Mouse (Mus musculus) liver, embryonic 14.5 days (tissue): Measurements from ENCODE around the gene Dlgap1. TPM values are rescaled to one million over a fixed set of nuclear protein-coding genes. Genes with fewer than 3 reads are reported as not detected.

Source experiments
- ATAC-seq: fragments of 200-750 bp; cut with Nextera tagmentation; 2 replicates; pipeline ENCODE4 v1.8.0; 2017; ENCODE audit warnings: moderate number of reproducible peaks, mild to moderate bottlenecking, moderate library complexity; ENCODE audit not compliant: insufficient read depth
- DNase-seq, 3 experiments: peaks; one replicate each; pipeline ENCODE4 v3.0.0-alpha.2; 2012 to 2013; ENCODE audit warnings: low read depth in 3 of 3, low spot score in 3 of 3
- H3K27ac ChIP-seq: fragments of 300-500 bp; sonication (generic); 2 replicates; pipeline ENCODE4 v1.5.1; 2014; ENCODE audit warnings: moderate library complexity, mild to moderate bottlenecking, control low read depth, inconsistent platforms
- H3K27me3 ChIP-seq: fragments of 300-500 bp; sonication (generic); 2 replicates; pipeline ENCODE4 v1.6.1; 2014; ENCODE audit warnings: mild to moderate bottlenecking, low read length, moderate library complexity; ENCODE audit not compliant: control insufficient read depth, insufficient read depth
- H3K36me3 ChIP-seq: fragments of 300-500 bp; sonication (generic); replicated peaks from 2 replicates; pipeline ENCODE4 v1.6.1; 2014; ENCODE audit warnings: low read depth; ENCODE audit not compliant: control insufficient read depth, insufficient read depth
- H3K4me1 ChIP-seq, 2 experiments: fragments of 200-500 bp in 1 of 2; fragments of 300-500 bp in 1 of 2; sonication (generic) in 1 of 2; replicated peaks; 2 replicates each; pipeline ENCODE4 v1.6.1; 2012 to 2014; ENCODE audit warnings: antibody characterized with exemption in 1 of 2, inconsistent platforms in 1 of 2, low read length in 1 of 2; ENCODE audit not compliant: control insufficient read depth in 2 of 2, insufficient read depth in 2 of 2
- H3K4me2 ChIP-seq: fragments of 300-500 bp; sonication (generic); 2 replicates; pipeline ENCODE4 v1.6.1; 2014; ENCODE audit warnings: low read depth, mild to moderate bottlenecking, control low read depth, moderate library complexity
- H3K4me3 ChIP-seq, 2 experiments: fragments of 200-500 bp in 1 of 2; fragments of 300-500 bp in 1 of 2; sonication (generic) in 1 of 2; 2 replicates each; pipeline ENCODE4 v1.5.1; 2012 to 2014; ENCODE audit warnings: low read depth in 2 of 2, low read length in 2 of 2, mild to moderate bottlenecking in 2 of 2, control low read depth in 1 of 2, inconsistent platforms in 1 of 2, moderate library complexity in 1 of 2; ENCODE audit not compliant: insufficient read depth in 1 of 2
- H3K9ac ChIP-seq: fragments of 300-500 bp; sonication (generic); replicated peaks from 2 replicates; pipeline ENCODE4 v1.6.1; 2014; ENCODE audit warnings: mild to moderate bottlenecking, control low read depth, moderate library complexity
- H3K9me3 ChIP-seq: fragments of 300-500 bp; sonication (generic); 2 replicates; pipeline ENCODE4 v1.6.1; 2016; ENCODE audit warnings: low read length, mixed read lengths; ENCODE audit not compliant: control insufficient read depth
- CTCF ChIP-seq: IDR thresholded peaks from 2 replicates; pipeline ENCODE4 v1.5.1; 2016; ENCODE audit warnings: antibody characterized with exemption, low read depth, control low read depth
- EP300 ChIP-seq: IDR thresholded peaks from 2 replicates; pipeline ENCODE4 v1.6.1; 2016; ENCODE audit warnings: antibody characterized with exemption, low read depth
- WGBS: fragments of 180-500 bp; shearing (Covaris S2); extraction: QIAGEN DNeasy Blood & Tissue Kit; methylation state at CpG from one replicate; pipeline ENCODE4 v1.1.7; 2014; ENCODE audit not compliant: insufficient replicate concordance; 5-methylcytosine and 5-hydroxymethylcytosine counted together
- polyA plus RNA-seq, 2 experiments: library from polyadenylated mRNA; depleted of rRNA in 1 of 2; stranded (reverse) in 1 of 2; unstranded in 1 of 2; fragments of >200 nt; fragmentation: Nextera tagmentation in 1 of 2; extraction: Ambion mirVana in 1 of 2; gene quantifications; 2 replicates each; pipeline versions ENCODE4 v1.2.1 to v1.2.3; 2012 to 2014

Dlgap1 gene
- polyA plus RNA-seq, 2 experiments: 0.01 TPM; not detected in 1

DNA sequence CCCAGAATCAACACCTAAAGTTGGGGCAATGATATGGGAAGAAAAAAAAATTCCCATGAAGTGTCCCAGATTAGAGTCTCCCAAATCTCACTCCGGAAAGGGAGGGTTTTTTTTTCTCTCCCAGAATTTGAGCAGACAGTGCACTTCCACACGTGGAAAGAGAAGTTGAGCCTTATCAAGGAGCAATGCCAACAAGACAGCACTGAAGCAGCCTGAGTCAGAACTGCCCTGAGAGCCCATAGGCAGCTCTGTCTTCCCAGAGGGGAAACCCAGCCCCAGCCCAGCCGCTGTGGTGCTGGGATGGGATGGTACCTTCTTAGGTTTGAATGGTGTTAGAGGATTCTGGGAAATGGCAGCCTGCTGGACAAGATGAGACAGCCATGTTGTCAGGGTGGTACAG lies 753.3 kb downstream of the Dlgap1 start:
- H3K27ac ChIP-seq: no peak overlapping the region
- no peak overlapping the region for H3K4me3 ChIP-seq
- H3K27me3 ChIP-seq: no peaks in the 10 kb centered on the region
- no peak overlapping the region for H3K4me2 ChIP-seq
- H3K9me3 ChIP-seq: no peaks in the 10 kb centered on the region
- 53% methylated on average over 3 of the region's 3 CpGs for WGBS
- TF ChIP-seq EP300 (no peak), CTCF (no peak)
- ATAC-seq: no peak
- H3K4me1 ChIP-seq: no peaks in the 10 kb centered on the region
- no peak for DNase-seq
- H3K9ac ChIP-seq: no peak overlapping the region
- no peaks in the 10 kb centered on the region for H3K36me3 ChIP-seq

DNA sequence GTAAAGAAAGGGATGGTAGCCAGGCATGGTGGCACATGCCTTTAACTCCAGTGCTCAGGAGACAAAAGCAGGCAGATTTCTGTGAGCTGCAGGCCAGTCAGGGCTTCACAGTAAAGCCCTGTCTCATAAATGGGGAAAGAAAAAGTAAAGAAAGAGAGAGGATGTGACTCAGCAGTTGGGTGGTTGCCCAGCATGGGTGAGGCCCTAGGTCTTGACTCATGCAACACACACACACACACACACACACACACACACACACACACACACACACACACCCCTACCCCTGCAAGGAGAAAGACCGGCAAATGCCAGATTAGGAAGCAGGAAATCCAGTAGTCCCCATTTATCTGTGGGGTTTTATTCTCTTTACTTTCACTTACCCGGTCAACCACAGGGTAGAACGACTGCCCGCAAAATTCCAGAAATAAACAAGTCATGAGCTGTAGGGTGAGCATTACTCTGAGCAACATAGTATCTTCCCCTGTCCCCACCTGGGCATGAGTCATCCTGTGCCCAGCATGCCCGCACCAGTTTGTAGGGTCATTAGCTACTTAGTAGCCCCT lies 759.9 kb downstream of the Dlgap1 start:
- ATAC-seq (no peak), DNase-seq (no peak)
- Histone ChIP-seq H3K4me3 (no peak overlapping the region), H3K4me1 (no peaks in the 10 kb centered on the region; a peak in 1 of 4 replicates), H3K36me3 (no peaks in the 10 kb centered on the region), H3K9me3 (no peaks in the 10 kb centered on the region), H3K9ac (no peak overlapping the region), H3K27ac (no peak overlapping the region), H3K4me2 (no peak overlapping the region), H3K27me3 (no peaks in the 10 kb centered on the region)
- no peak for TF ChIP-seq CTCF
- no peak for TF ChIP-seq EP300
- WGBS: 44% methylated on average over 5 of the region's 5 CpGs

DNA sequence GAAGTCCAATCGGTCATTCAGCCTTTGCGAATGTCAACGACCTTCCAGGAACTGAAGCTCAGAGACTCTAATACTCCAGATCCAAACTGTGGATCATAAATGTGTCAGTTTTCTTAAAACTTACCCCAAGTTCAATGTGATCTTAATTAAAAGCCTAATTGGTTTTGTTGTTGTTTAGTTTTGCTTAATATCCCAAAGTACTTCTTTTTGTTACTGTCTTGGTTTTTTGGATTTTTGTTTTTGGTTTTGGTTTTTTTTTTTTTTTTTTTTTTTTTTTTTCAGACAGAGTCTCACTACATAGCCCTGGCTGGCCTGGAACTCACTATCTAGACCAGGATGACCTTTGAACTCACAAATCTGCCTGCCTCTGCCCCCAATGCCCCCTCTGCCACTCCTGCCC lies 765.9 kb downstream of the Dlgap1 start:
- no peak overlapping the region for H3K4me3 ChIP-seq
- no peak overlapping the region for H3K4me2 ChIP-seq
- WGBS: 69% methylated on average over 3 of the region's 3 CpGs
- no peak for DNase-seq
- H3K4me1 ChIP-seq: no peaks in the 10 kb centered on the region
- ATAC-seq: no peak
- H3K27me3 ChIP-seq: no peaks in the 10 kb centered on the region
- TF ChIP-seq EP300: no peak
- TF ChIP-seq CTCF: no peak
- H3K9ac ChIP-seq: no peak overlapping the region
- no peak overlapping the region for H3K27ac ChIP-seq
- H3K36me3 ChIP-seq: no peaks in the 10 kb centered on the region
- H3K9me3 ChIP-seq: no peaks in the 10 kb centered on the region

DNA sequence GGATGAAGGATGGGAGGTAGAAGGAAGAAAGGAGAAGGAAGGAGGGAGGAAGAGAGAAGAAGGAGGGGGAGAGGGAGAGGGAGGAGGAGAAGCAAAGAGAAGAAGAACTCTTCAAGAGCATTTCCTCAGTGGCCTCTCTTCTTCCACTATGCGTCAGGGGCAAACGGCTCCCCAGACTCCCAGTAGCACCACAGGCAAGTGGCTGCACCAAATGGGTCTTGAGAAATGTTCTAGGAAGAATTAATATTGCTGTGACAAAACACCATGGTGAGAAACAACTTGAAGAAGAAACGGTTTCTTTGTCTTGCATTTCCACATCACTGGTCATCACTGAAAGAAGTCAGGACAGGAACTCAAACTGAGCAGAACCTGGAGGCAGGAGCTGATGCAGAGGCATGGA lies 766.5 kb downstream of the Dlgap1 start:
- H3K36me3 ChIP-seq: no peaks in the 10 kb centered on the region
- no peak overlapping the region for H3K4me3 ChIP-seq
- no peak overlapping the region for H3K9ac ChIP-seq
- WGBS: 38% methylated on average over 3 of the region's 3 CpGs
- H3K4me1 ChIP-seq: no peaks in the 10 kb centered on the region
- no peak for ATAC-seq
- H3K9me3 ChIP-seq: no peaks in the 10 kb centered on the region
- no peak for DNase-seq
- H3K4me2 ChIP-seq: no peak overlapping the region
- H3K27me3 ChIP-seq: no peaks in the 10 kb centered on the region
- H3K27ac ChIP-seq: no peak overlapping the region
- no peak for TF ChIP-seq CTCF

DNA sequence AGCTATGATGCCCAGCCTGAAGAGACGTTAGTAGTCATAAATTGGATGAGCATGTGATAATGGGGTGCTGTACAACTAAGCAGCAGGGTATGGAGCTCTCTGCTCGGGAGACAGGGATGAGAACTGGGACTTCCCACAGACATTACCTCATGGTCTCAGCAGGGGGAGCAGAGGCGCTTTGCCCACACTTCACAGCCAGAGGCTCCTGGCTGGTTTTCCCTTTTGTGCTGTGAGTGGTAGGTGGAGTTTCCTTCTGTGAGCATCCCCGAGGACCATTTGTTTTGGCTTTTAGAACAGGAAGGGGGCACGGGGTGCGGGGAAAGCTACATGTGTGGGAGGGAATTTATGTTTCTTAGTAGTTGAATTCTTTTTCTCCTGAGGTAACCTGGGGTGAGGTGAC lies 768.6 kb downstream of the Dlgap1 start:
- no peak overlapping the region for H3K27ac ChIP-seq
- WGBS: 4% methylated on average over 6 of the region's 6 CpGs
- no peaks in the 10 kb centered on the region for H3K27me3 ChIP-seq
- peak overlapping the region; percentile 41 for H3K4me2 ChIP-seq
- H3K9me3 ChIP-seq: no peaks in the 10 kb centered on the region
- no peak for DNase-seq
- H3K4me3 ChIP-seq: no peak overlapping the region
- no peak overlapping the region for H3K9ac ChIP-seq
- peak; percentile 48 for TF ChIP-seq CTCF
- no peak for TF ChIP-seq EP300
- no peaks in the 10 kb centered on the region for H3K4me1 ChIP-seq
- ATAC-seq: no peak
- no peaks in the 10 kb centered on the region for H3K36me3 ChIP-seq
